Mouse (Mus musculus): ENCODE data around the gene Man2a2.
"Not testable (repeated sequence)": the region's sequence is repeated elsewhere in the genome, so short reads cannot be mapped to it uniquely, and the experiment has no call there.

Man2a2 gene

DNA sequence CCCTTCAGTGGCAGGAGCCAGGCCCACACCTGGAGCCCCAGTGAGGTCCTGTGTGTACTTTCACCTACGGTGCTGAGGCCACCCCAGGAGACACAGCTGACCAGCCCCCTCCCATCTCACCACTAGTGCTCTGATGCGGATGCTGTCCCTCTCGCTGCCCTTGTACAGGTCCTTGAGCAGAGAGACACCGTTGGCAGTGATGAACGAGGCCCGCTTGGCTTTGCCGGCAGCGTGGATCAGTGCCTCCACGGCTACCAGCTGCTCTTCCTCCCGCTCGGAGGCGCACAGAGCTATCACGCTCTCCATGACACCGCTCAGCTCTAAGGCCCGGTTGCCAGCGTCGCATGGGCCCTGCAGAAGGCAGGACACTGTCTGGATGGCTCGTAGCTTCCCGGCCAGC lies 39.7 kb downstream of the Man2a2 start:
- no peak for DNase-seq

GRCm38 (mm10) chr7:80330278-80330677 lies 40.9 kb downstream of the Man2a2 start:
- no peak for DNase-seq

GRCm38 (mm10) chr7:80326076-80326475 lies 45.1 kb downstream of the Man2a2 start:
- DNase-seq = no peak

DNA sequence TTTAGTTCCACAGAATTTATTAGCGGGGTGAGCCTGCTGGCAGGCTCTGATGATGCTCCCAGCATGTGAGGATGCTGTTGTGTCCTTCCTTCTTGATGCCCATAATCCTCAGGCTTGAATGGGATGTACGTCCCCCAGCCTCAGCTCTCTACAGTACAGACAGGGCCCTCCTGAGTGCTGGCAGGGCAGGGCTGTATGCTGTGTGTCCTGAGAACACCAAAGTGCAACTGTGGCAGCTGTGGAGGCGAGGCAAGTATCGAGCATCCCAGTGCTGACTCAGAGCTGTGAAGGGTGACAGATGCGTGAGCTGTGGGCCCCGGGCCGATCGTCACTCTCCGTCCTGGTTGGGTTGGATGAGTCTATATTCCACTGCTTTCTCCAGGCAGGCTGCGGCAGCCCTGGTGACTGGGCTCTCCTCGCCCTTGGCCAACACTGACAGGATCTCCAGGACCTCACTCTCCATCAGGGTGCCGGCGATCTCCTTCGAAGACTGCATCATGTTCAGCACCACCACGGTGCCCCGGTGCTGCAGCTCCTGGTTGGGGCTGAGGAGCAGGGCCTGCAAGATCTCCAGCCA lies 45.8 kb downstream of the Man2a2 start:
- no peak for DNase-seq

DNA sequence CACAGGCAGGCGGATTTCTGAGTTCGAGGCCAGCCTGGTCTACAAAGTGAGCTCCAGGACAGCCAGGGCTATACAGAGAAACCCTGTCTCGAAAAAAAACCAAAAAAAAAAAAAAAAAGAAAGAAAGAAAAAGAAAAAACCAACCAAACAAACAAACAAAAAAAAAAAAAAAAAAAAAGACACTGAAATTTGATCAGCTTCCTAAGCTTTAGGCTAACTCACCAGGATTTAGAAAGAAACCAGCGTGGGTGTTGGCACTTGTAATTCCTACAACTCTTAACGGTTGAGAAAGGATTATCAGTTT lies 46.4 kb downstream of the Man2a2 start:
- DNase-seq = not testable (repeated sequence)

DNA sequence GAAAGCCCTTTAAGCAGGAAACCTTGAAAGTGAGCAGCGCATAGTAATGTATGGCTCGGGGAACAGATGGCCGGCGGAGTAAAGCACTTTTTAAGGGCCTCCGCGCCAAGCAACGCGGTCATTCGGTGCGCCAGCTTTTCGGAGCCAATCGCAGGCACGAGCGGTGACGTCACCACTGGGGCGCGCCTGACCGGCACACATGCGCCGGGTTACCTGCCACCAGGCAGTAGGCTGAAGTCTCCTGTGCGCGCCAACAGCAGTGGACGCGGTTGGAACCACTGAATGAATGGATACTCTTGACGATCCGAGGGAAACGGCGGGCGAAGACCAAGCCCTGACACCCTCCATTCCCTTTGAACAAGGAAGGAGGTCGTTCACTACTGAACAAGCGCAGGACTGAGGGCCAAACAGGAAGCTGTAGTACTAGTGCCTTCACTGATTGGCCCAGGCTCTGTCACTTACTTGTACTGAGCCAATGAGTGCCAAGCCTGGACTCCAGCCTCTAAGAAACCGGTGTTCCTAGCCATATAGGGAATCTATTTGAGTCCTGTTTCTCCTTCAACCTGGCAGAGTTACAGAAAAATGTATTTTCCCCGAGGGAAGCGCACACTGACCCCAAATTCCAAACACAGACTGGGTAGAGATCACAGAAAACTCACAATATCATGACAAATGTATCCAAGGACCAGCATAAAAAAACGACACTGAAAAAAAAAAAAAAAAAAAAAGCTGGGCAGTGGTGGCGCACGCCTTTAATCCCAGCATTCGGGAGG lies 46.9 kb downstream of the Man2a2 start, which contains the start of gene Rccd1:
Gene Rccd1 (minus strand): TSS at position 412 of the 773 bp plus-strand sequence.
- DNase-seq = peak; percentile 97

DNA sequence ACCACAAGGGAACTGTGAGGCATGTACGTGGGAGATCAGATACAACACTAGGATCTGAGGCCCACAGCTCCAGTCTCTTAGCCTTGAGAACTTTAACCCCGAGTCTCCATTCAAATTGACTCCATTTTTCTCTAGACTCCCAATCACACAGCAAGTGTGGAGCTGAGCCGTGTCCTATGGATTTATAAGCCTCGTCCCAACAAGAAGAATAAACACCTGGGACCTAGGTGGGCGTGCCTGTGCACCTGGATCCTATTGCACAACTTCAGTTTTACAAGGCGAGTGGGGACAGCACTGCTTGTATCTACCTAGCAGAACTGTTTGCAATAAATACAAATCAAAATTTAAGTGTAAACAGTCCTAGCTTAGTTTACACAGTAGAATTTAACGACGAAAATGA lies 47.8 kb downstream of the Man2a2 start:
- no peak for DNase-seq

- no peak for DNase-seq
Measured at GRCm38 (mm10) chr7:80319846-80320496, 51.2 kb downstream of the Man2a2 start.

- no peak for DNase-seq
Measured at GRCm38 (mm10) chr7:80318670-80319069, 52.5 kb downstream of the Man2a2 start.

DNA sequence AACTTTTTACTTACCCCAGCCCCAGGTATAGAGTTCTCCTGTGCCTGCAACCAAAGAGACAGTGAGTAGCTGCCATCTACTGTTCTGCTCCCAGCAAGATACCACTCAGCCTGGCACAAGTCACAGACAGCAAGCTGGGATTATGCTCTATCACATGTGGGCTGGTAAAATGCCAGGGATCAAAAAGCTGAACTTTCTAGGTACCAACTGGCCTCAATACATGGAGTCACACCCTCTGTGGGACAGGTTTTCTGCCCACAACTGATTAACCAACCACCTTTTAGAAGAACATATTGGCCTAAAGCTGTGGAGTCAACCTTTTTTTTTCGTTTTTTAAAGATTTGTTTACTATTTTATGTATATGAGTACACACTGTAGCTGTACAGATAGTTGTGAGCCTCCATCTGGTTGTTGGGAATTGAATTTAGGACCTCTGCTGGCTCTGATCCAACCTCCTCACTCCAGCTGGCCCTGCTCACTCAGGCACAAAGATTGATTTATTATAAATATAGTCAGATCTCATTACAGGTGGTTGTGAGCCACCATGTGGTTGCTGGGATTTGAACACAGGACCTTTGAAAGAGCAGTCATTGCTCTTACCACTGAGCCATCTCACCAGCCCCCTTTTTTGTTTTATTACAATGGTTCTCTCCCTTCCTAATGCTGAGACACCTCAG lies 53.6 kb downstream of the Man2a2 start:
- no peak for DNase-seq

DNA sequence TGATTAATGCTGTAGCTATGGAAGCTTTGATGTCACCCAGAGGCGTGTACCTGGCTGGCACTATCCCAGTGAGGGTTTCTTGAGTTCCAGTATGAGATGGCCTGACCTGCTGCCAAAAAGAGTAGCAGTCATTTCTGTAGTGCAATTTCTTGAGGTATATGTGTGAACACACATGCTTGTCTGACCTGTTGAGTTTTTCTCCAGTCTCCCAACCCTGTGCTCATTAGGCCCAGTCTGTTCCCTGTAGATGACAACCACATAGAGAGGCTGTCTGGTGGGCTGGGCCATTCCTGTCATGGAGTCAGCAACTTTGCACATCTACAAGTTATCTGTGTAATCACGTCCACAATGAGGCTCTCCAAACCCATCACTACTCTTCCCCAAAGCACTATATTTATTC lies 55.4 kb downstream of the Man2a2 start:
- no peak for DNase-seq

DNA sequence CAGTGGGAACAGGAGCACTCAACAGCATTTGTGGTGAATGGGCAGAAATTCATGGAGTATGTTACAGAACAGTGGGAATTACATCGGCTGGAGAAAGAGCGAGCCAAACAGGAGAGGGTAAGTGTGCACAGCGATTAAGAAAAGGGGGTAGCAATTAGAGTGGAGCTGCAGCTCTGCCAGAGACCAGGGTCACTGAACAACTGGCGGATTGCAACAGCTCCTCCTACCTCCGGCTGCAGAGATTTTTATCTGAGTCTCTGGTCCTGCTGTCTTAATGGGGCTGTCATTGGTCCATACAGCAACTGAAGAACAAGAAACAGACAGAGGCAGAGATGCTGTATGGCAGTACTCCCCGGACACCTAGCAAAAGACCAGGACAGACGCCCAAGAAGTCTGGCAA lies 60.4 kb downstream of the Man2a2 start:
- no peak for DNase-seq

GRCm38 (mm10) chr7:80307766-80308165 lies 63.4 kb downstream of the Man2a2 start:
- no peak for DNase-seq

GRCm38 (mm10) chr7:80301522-80301921 lies 69.7 kb downstream of the Man2a2 start:
- DNase-seq = no peak

GRCm38 (mm10) chr7:80299568-80299967 lies 71.6 kb downstream of the Man2a2 start:
- DNase-seq = no peak
